Mouse (Mus musculus) lung, postnatal 0 days (tissue): Measurements from ENCODE around the gene Irx4.

ENCODE experiments used
- CTCF ChIP-seq: IDR thresholded peaks from 2 replicates; pipeline ENCODE4 v1.5.1; 2016; ENCODE audit warnings: antibody characterized with exemption, mild to moderate bottlenecking
- EP300 ChIP-seq: IDR thresholded peaks from 2 replicates; pipeline ENCODE4 v1.6.1; 2016; ENCODE audit warnings: antibody characterized with exemption, mild to moderate bottlenecking, control low read depth

GRCm38 (mm10) chr13:73305398-73306084, 45.3 kb downstream of the Irx4 start:
- no peak for TF ChIP-seq CTCF
- no peak for TF ChIP-seq EP300
